Mouse (Mus musculus) cortical plate, adult 2 months (tissue): ENCODE data around the gene Myog. TPM values are rescaled to one million over a fixed set of nuclear protein-coding genes. Genes with fewer than 3 reads are reported as not detected.

Experiments used
- H3K27ac ChIP-seq: fragments of 200-500 bp; 2 replicates; pipeline ENCODE4 v1.5.1; 2012; ENCODE audit warnings: low read length, control low read depth, inconsistent platforms; ENCODE audit not compliant: insufficient read depth
- H3K4me1 ChIP-seq: fragments of 200-500 bp; 2 replicates; pipeline ENCODE4 v1.6.1; 2011; ENCODE audit warnings: low read length; ENCODE audit not compliant: control insufficient read depth, insufficient read depth
- H3K4me3 ChIP-seq: fragments of 200-500 bp; 2 replicates; pipeline ENCODE4 v1.5.1; 2011; ENCODE audit warnings: mild to moderate bottlenecking, low read length, control low read depth; ENCODE audit not compliant: insufficient read depth
- CTCF ChIP-seq: fragments of 200-500 bp; IDR thresholded peaks from 2 replicates; pipeline ENCODE4 v1.5.1; 2011; ENCODE audit warnings: mild to moderate bottlenecking, control low read depth, low read length; ENCODE audit not compliant: insufficient read depth; ENCODE audit errors: extremely low read depth
- POLR2A ChIP-seq: fragments of 200-500 bp; IDR thresholded peaks from 2 replicates; pipeline ENCODE4 v1.6.1; 2011; ENCODE audit warnings: mild to moderate bottlenecking, low read length, control low read depth; ENCODE audit not compliant: insufficient read depth; ENCODE audit errors: extremely low read depth
- polyA plus RNA-seq: library from polyadenylated mRNA; depleted of rRNA; stranded (reverse); fragments of >200 nt; gene quantifications from 2 replicates; pipeline ENCODE4 v1.2.3, GENCODE M21; 2012

Myog gene
- polyA plus RNA-seq, 1 experiment, result 0.13 TPM

GRCm38 (mm10) chr1:134265797-134266196 lies 24.0 kb upstream of the Myog start:
- peak; percentile 48; the same call in 1 of the 2 replicates for TF ChIP-seq POLR2A
- no peak for TF ChIP-seq CTCF
- H3K4me3 ChIP-seq, result no peak overlapping the region
- H3K27ac ChIP-seq, result no peak overlapping the region
- H3K4me1 ChIP-seq, result no peaks in the 10 kb centered on the region

GRCm38 (mm10) chr1:134270026-134270425 lies 19.8 kb upstream of the Myog start:
- TF ChIP-seq CTCF, result no peak
- Histone ChIP-seq H3K27ac (no peak overlapping the region), H3K4me1 (0 out of 2 replicates have a peak, but pooled peaks cover 2% of the 10 kb centered on the region), H3K4me3 (no peak overlapping the region)

DNA sequence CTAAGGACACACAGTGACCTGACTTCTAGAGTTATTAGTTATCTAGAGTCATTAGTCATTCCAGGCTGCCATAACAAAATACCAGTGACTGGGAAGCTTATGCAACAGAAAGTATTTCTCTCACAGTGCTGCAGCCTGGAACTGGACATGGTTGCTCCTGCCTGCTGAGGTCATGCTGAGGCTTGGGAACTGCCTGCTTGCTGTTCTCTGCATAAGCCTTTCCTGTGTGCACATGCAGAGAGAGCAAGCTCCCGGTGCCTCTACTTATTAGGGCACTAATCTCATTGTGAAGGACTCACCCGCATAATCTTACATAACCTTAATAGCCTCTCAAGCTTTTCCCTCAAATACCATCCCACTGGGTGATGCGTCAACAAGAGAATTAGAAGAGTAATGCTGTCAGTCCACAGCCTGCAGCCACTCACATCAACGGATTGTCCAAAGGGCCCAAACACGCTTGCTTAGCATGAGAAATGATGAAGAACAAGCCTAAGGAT lies 17.0 kb upstream of the Myog start:
- TF ChIP-seq CTCF (no peak), POLR2A (no peak)
- Histone ChIP-seq H3K27ac (0 out of 2 replicates have a peak overlapping the region, but pooled peaks have one; percentile 0), H3K4me3 (no peak overlapping the region), H3K4me1 (peaks cover 5% of the 10 kb centered on the region; the same call in 1 of the 2 replicates)

DNA sequence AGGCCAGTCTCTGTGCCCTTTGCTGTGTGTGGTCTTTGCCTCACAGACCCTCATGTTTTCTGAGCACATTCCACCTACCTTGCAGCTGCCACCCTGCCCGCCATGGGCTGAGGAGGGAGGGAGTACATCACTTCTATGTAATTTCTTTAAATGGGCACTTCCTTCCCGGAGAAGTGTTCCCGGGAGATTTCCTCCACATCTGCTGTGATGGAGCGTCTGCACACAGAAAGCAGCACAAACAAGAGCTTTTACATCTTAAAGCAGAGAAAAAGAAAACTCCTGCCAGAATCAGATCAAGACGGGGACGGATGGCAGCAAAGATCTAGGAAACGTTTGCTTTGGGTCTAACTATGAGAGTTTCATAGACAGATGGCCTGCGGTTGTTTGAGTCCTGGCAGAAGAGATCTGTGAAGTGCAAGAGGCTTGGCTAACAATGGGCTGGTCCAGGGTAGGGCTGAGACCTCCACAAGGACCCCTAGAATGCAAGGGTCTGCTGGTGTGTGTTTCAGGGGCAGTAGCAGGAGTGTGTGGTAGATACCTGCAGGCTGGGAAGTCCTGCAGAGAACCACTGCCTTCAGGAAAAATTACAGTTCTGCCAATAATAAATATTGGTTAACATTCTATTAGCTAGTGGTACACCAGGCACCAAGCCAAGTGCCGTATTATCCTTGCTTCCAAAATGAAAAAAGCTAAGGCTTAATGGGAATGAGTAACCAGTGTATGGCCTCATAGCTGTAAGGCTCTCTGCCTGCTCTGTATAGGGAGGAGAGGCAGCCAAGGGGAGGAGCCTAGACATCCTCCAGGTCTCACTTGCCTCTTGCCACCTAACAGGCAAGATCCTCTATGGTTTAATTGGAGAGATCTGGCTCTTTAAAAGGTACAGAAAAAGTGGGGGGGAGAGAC lies 16.0 kb upstream of the Myog start:
- Histone ChIP-seq H3K4me1 (peaks cover 5% of the 10 kb centered on the region; the same call in 1 of the 2 replicates), H3K27ac (0 out of 2 replicates have a peak overlapping the region, but pooled peaks have one; percentile 0), H3K4me3 (no peak overlapping the region)
- no peak for TF ChIP-seq CTCF

DNA sequence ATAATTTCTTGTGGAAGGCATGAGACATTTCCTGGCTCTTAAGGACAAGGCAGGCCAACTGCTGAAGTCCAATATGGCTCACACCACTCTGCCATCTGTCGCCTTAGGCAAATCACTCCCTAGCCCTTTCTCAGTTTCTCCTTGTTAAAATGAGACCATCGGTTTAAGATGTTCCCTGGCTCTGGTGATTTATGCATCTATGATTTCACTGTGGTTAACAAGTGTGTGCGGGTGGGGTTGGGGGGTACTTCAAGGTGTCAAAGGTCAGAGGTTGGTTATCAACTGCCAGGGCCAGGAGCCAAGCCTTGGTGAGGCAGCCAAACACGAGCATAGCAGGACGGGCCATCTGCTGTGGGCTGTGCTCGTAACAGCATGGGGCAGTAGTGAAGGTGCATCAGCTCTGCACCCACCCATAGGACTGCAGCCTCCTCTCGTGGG lies 15.3 kb upstream of the Myog start:
- TF ChIP-seq POLR2A (no peak), CTCF (no peak)
- H3K4me3 ChIP-seq, result no peak overlapping the region
- peaks cover 5% of the 10 kb centered on the region; the same call in 1 of the 2 replicates for H3K4me1 ChIP-seq
- no peak overlapping the region for H3K27ac ChIP-seq

- no peak overlapping the region for H3K27ac ChIP-seq
- H3K4me3 ChIP-seq, result no peak overlapping the region
- TF ChIP-seq CTCF (no peak), POLR2A (no peak)
- H3K4me1 ChIP-seq, result peaks cover 5% of the 10 kb centered on the region; the same call in 1 of the 2 replicates
These were observed 13.9 kb upstream of the Myog start for GRCm38 (mm10) chr1:134275616-134276464.

- no peak overlapping the region for H3K4me3 ChIP-seq
- no peak overlapping the region for H3K27ac ChIP-seq
- TF ChIP-seq CTCF (no peak), POLR2A (no peak)
- H3K4me1 ChIP-seq, result peaks cover 5% of the 10 kb centered on the region; the same call in 1 of the 2 replicates
These were observed 13.0 kb upstream of the Myog start for GRCm38 (mm10) chr1:134276823-134277222.

DNA sequence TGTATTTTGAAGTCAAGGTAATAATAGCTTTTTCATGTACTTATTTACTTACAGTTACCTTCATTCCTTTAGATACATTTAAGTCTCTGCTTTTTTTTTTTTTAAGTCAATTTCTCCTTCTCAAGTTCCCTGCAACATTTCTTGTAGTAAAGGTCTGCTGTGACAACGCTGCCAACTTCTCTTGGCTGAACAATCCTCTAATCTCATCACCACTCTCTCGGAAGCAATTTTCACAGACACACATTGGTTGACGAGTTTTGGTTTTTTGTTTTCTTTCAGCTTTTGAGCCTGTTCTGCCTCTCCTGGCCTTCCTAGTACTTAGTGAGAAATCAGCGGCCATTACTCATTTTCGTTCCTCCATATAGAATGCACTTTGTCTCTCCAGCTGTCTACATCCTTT lies 9.6 kb upstream of the Myog start:
- H3K4me3 ChIP-seq, result no peak overlapping the region
- no peak overlapping the region for H3K27ac ChIP-seq
- TF ChIP-seq CTCF (no peak), POLR2A (no peak)
- peaks cover 3% of the 10 kb centered on the region; the same call in 1 of the 2 replicates for H3K4me1 ChIP-seq

GRCm38 (mm10) chr1:134281563-134281962 lies 8.2 kb upstream of the Myog start:
- TF ChIP-seq CTCF (no peak), POLR2A (no peak)
- H3K4me1 ChIP-seq, result no peaks in the 10 kb centered on the region; the same call in 1 of the 2 replicates
- no peak overlapping the region for H3K27ac ChIP-seq
- H3K4me3 ChIP-seq, result no peak overlapping the region
